Mouse (Mus musculus) ZHBTc4 (cell line): ENCODE measurements around the gene Igfbp3.
A peak's percentile ranks its signal among the peaks of the same experiment; 100 is the strongest.

Experiments used
- DNase-seq: peaks from one replicate; pipeline ENCODE4 v3.0.0-alpha.2; 2011; ENCODE audit warnings: low read depth, low spot score

The Igfbp3 gene

DNA sequence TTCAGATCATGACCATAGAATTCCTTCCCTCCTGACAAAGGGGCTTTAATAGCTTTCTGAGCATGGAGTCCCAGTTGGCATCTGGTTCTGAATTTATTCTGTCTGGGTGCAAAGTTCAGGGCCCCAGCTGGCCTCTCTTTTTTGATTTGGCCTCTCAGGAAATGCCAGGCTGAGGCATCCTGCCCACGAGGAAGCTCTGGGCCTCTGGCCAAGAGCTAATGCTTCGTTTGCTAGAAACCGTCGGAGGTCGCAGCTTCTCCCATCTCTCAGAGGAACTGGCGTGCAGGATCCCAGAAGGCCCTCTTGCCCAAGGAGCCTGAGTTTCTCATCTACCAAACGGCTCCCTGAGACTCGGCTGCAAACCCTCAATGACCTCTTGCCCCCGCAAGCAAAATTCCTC is 2.5 kb downstream of the Igfbp3 start:
- DNase-seq, result no peak

DNA sequence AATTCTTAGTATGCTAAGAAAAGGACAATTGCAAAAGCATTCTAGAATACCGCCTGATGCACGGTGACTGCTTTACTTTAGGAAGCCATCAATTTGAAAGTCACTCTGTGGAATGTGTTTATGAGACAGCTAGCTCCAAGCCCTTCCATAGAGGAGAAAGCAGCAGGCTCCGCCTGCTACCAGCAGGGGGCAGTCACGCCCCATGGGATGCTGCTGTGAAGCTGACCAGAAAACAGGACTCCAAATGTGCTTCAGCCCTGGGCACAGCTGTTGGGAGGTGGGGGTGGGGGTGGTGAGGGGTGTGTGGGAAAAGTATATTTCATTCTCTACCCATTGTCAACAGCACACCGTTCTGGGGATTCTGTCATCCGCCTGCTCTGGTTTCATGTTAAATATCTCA is 3.4 kb downstream of the Igfbp3 start:
- DNase-seq, result peak; percentile 84

DNA sequence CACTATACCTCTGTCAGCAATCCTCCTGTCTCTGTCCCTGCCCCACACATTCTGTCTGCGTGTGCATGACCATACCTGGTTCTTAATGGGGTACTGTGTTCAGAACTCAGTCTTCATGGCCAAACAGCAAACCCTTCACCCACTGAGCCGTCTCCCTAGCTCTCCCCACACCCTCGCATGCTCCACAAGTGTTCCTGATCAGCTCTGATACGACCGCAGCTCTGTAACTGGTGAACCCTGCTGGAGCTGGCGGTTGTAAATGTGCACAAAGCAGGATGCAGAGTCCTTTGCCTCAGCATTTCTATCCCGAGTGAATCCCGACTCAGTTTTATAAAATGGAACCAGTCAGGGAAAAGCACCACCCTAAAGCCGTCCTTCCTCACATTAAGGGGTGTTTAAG is 9.9 kb downstream of the Igfbp3 start:
- DNase-seq, result no peak

DNA sequence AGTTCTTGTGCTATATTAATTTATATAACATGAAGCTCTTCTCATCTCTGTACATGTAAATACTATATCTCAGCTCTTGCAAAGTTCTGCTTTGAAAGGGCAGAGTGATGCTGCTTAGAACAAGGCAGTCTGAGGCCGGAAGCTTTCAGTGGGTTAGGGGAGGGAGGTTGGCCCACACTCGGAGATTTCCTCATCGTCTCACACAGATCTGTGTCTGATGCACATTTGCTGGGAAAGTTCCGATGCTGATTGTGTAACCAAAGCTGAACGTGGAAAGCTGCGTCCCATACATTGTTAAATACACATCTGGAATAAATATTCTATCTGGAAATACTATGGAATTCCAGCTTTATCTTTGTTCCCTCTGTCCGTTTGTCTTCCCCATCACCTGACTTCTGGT is 11.5 kb downstream of the Igfbp3 start:
- no peak for DNase-seq

DNA sequence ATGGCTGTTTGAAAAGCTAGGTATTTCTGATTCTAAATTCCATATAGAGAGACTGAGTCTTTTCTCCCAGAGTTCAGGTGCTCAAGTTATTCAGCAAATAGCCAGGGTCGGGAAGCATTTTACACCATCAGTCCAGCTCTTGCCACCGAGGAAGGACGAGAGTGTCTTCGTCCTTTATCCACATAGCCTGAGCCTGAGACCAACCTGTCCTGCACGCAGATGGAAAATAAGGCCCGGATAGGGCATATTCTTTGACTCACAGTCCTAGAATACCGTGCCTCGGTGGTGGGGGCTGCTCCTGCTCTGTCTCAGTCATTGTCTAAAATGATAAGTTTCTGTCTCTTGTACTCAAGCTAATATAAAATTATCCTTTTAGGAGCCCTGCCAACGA is 13.3 kb downstream of the Igfbp3 start:
- DNase-seq, result no peak

DNA sequence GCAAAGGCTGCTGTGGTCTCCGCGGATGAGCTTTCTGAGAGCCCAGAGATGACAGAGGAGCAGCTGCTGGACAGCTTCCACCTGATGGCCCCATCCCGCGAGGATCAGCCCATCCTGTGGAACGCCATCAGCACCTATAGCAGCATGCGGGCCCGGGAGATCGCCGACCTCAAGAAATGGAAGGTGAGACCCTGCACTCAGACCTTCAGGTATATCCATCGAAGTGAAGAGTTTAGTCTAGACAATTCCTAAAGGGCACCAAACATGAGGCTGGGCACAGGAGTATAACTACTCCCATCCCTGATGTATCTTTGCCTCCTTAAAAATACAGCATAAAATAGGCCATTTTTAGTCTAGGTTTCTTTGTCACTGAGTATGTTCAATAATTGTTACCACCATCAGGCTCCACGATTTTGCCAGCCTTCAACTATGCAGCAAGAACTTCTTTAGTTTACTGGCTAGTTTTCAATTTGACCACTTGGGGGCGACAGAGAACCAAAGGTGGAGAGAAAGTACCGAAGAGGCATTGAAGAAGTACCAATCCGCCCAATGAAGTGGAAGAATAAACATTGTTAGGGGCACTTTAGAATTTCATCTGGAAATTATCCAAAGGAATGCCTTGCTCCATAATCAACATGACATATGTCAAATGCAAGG is 13.9 kb downstream of the Igfbp3 start:
- DNase-seq, result peak; percentile 74

DNA sequence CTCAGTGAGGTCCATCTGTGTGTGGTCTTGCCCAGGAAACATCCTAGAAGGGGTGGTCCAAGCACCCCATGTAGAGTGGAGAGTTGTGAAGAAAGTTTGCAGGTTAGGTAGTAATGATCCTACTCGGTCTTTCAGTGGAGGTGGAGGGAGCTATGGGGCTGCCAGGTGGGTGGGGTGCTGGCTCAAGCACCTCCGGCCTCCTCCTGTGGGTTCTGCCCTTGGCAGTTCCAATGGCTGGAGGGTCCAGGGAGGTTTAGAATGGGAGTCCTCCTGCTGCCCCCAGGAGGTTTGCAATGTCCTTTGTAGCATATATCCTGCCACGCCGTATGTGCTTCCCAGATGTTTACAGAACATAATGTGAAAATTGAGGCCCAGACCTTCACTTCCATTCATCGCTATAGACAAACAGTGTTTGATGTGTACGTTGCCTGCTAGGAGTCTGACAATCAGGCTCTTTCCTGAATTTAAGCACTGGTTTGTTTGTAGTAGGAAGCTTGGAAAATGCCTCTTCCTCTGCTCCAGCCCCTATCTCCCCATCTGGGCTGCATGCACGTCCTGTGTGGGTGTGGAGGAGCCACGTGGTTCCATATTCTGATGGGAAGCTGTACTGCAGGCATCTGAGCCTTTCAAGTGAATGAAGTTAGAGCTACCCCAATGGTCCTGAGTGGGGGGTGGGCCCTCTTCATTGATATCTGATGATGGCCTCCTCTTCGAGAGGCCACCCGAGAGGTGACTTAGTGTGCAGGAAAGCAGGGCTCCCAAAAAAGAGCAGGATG is 15.1 kb downstream of the Igfbp3 start:
- DNase-seq, result no peak

DNA sequence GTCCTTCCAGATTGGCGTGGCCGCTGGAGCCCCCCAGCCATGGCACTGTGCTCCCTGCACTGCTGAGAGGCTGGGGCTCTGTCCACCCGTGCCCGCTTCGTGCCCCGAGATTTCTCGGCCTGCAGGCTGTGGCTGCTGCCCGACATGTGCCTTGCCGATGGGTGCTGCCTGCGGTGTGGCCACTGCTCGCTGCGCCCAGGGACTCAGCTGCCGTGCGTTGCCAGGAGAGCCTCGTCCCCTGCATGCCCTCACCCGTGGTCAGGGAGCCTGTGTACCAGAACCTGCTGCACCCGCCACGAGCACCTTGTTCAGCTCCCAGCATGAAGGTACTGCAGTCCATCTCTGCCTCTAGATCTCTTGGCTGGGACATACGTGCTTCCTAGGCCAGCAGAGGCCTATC is 15.7 kb downstream of the Igfbp3 start:
- DNase-seq, result no peak

DNA sequence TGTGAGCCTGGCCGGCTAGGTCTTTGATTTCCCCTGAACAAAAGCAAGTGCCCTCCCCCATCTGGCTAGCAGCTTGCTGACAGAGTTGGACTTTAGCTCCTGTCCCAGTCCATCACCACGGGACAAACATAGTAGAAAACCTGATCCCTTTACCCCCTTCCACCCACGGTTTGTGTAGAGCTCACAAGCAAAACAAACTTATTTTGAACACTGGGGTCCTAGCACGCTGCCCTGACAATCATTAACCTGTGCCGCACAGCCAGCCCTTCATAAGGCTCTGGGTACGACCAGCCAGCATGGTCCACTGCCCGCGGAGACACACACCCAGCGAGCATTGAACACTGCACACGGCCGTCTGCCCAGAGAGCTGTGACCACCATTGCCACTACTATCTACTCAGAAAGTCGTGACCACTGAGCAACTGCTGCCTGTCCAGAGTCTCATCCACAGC is 16.2 kb downstream of the Igfbp3 start, which contains the start of gene Igfbp1:
TSS of gene Igfbp1 (plus strand) at position 292 of the 451 bp plus-strand sequence.
- no peak for DNase-seq

DNA sequence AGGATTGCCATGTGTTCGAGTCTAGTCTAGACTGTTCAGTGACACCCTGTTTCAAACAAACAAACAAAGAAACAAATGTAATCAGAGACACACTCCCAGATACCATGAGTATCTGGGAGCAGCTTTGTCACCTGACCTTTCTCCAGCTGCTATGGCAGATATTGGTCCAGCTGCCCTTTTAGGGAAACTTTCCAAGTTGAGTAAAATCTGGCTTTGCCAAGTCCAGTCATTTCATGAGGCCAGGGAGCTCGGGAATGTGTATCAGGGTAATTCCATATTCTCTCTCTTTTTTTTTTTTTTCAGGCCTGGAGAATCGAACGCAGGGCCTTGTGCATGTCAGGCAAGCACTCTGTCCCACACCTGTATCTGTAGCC is 18.4 kb downstream of the Igfbp3 start:
- no peak for DNase-seq

DNA sequence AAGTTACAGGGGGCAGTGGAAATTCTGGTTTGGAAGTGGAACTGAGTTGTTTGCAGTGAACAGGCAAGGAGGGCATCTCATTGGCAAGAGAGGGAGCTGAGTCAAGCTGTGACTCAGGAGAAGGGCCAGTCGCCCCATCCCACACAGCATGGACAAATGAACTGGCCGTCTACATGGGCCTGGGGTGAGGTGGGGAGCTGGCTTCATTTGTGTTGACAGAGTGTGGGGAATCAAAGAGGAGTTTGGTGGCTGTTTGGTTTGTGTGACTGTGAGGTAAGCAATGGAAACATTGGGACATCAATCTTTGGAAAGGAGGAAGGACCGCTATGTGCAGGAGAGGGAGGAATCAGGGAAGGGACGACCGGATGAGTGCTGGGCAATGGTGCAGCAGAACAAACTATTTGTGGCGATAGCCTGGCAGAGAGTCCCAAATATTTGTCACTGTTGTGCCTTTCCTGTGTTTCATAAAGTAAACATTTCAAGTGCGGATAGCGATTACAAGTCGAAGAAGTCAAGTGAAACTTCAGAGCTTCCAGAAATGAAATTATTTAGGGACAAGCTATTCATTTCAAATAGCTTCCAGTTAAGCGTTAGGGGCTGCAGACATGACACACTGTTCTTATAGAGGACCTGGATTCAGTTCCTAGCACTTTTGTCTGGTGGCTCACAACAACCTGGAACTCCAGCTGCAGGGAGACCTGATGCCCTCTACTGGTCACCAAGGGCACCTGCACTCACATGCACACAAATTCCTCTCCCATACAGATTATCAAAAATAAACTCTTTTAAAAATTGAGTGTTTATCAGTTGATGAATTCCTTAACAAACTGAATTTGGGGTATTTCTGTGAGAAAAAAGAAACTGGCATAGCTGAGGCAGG is 19.1 kb downstream of the Igfbp3 start:
- no peak for DNase-seq

DNA sequence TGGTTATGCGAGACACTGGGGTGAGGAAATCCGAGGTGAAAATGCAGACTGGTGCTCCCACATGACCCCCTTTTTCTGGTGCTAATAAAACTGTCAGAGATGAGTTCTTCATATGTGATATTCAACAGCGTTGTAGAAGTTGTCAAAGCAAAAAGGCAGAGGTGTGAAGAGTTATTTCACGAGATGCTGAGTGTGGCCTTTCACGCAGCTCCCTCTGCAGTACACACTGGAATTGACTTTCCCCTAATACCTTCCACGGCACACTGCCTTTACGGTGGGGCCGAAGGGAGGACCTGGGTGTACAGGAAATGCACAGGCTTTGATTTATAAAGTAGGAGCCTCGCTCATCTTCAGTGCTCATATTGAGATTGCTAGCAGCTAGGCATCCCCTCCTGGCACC is 20.6 kb downstream of the Igfbp3 start:
- DNase-seq, result no peak

DNA sequence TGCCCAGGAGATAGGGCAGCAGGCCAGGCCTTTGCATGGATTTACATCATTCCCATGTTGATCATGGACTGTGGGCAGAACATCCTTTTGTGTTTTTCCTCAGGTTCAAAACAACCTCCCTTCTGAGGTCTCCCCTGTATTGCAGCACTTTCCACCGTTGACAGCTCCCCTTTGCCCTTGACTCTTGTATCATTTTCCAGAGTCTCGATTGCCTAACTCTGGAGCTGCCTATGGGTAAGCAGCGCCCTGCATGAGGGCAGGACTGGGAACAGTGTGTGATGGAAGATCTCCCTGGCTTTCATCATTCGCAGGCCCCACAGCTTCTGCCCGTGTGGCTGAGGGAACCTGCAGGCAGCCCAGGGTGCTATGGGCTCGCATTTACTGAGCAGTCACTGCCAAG is 21.0 kb downstream of the Igfbp3 start:
- no peak for DNase-seq

DNA sequence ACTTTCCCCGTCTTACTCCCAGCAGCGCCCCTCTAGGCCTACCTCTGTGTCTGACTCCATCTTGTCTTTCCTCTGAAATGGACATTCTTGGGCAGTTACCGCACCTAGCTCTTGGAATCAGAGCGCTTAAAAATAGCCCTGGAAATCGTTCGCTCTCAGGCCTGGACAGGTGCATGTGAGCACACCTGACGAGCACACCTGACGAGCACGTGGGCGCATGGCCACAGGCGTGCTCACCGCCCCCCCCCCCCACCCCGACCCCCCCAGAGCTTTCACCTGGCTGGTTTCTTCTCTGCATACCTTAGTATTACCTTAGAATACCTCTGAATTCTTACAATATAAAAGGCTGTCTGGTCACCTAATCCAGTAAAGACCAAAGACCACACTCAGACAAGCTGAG is 25.3 kb downstream of the Igfbp3 start, which contains the start of gene Gm11985:
TSS of gene Gm11985 (minus strand) at position 101 of the 400 bp plus-strand sequence.
- DNase-seq, result no peak

DNA sequence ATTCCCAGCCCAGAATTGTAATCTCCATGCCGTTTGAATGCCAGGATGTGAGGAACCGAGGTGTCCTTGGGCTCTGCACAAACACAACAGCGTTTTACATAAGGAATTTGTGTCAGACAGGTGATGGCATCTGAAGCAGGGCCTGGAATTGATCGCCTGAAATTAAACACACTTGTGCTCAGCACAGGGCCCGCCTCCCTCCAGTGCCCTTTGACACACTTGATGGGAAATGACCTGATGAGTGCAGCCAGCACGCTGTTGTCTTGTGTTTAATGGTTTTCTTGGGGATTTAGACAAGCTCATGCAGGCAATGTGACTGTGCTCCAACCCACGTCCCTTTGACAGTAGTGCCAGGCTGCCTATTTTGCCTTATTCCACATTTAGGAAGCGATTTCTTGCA is 26.3 kb downstream of the Igfbp3 start:
- no peak for DNase-seq

DNA sequence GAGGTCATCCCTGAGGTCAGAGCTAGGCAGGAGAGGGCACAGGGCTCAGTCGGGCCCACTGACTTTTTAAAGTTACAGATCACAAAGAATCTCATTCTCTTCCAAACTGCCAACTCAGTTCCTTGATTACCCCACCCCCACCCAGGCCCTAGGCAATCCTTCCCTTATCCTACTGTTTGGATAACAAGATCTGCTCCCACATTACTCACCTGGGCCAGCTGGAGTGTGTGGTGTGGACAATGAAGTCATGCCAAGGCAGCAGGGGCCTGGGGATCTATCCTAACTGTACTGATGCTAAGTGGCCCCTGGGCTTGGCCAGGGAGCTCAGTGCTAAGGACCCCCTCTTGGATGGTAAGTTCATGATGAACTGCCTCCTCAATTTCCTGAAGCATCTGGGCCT is 29.3 kb downstream of the Igfbp3 start:
- DNase-seq, result no peak

DNA sequence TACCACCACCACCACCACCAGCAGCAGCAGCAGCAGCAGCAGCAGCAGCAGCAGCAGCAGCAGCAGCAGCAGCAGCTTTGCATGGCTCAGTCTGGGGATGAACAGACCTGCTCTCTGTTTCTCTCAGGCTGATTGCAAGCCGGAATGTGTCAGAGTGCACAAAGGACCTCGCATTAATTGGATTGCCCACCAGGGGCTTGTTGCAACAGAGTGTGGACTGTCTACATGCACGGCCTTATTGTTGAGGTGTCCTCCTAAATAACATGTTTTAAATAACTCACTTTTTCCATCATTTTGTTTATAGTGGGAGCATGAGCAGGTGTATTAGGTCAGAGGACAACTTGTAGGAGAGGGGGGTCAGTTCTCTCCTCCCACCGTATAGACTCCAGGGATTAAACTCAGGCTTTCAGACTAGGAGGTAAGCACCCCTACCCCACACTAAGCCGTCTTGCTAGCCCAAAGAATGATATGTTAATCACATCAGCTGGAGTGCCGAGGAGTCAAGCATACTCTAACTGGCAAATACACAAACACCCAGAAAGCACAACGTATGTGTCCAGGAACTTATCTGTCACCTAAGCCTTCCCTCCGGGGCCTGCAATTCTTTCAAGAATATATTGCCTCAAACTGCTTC is 31.2 kb downstream of the Igfbp3 start:
- peak; percentile 18 for DNase-seq

DNA sequence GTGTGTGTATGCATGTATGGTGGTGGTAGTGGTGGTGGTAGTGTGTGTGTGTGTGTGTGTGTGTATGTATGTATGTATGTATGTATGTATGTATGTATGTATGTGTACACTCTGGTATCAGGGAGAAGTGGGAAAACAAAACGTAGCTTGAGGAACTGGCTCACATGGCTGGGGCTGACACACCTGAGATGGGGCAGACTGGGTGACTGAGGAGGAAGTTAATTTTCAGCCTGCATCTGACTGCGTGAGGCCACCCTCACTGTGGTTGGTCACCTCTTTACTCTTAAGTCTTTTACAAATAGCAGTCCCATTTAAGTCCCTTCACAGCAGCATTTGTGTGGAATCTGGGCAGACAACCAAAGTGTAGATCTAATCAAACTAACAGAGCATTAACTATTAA is 34.4 kb downstream of the Igfbp3 start:
- DNase-seq, result no peak

DNA sequence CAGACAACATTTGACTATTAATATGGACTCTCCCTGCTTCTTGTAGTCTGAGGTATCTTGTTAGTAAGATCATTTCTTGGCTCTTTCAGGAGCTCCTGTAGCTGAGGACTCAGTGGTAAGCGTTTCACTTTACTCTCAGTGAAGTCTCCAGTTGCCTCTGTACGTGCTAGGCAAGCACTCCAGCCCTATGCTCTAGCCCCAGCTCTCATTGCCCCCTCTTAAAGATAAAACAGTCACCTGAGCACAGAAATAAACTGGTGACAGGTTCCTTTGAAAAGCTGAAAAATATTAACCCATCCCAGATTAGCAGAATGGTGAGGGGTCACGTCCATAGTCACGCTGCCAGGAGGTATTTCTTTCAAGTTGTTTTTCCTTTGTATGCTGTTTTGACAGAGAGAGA is 35.0 kb downstream of the Igfbp3 start:
- DNase-seq, result no peak

DNA sequence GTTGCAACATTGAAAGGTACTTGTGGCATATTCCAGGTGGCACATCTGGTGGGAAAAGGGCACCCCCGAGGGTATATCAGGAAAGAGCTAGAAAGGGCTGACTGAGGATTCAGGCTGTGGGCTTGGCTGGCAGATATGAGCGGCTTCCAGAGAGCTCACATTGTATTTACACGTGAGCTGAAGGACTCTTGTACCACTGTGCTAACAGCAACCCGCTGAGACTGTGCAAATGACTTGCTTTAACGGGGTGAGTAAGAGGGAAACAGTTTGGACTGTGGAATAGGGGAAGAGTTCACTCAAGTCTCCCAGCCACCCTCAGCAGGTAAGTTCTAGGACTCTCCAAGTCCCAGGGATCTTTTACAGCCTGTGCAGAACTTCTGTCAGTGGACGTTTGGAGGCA is 40.1 kb downstream of the Igfbp3 start:
- DNase-seq, result no peak

DNA sequence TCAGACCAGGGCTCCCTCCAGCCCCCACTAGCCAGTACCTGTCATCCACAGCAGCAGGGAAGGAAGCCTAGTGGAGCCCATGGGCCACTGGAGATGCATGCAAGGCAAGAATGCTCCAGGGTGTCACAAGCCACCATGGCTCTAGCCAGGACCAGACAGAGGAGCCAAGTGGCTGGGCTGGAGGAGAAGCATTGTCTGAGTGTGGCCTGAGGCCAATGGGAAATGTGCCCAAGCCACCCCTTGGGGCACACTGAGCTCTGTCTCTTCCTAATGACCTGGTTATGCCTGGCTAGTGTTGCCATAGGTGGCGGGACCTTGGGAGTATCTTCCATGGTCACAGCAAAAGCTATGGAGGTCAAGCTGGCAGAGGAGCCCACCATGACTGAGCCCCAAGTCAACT is 44.1 kb downstream of the Igfbp3 start:
- DNase-seq, result no peak

DNA sequence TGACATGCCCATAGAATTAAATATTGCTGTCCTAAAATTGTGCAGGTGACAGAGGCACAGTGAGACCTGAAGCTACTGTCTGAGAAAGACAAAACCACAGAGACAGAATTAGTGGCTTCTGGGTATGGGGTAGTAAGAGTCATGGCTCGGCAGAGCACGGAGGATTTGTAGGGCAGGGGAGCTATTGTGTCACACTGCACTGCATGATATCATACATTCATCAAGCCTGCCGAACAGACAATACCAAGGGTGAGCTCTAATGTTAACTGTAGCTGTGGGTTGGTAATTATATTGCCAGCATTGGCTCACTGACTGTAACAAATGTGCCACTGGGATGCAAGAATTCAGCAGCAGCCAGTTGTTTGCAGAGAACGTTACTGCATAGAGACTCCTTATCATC is 49.3 kb downstream of the Igfbp3 start:
- no peak for DNase-seq
